Mouse (Mus musculus): ENCODE measurements around the gene Ankar. TPM values are rescaled to one million over a fixed set of nuclear protein-coding genes. Genes with fewer than 3 reads are reported as not detected.

Ankar gene
- polyA plus RNA-seq, 1 experiment from 2014 or later = not detected

DNA sequence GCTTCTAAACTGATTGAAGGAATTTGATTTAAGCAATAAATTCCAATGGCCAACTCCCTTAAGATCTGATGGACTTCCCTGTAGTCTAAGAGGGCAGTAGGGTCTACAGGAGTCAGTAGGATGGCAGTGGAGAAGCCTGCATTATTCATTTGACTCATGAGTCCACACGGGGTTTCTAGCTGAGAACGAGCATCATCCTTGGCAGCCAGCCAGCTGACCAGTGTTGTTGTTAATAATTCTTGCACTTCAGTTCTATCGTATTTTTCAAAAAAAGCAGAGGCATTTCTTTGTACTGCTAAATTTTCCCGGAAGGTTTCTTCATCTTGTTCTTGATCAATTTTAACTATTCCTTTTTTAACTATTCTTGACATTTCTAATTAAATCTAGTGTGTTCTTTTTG, 1.7 kb downstream of the Ankar start:
- Histone ChIP-seq H3K27ac (no peak overlapping the region), H3K27me3 (ENCODE audit: poor library complexity, severe bottlenecking) (no peaks in the 10 kb centered on the region), H3K9me3 (no peaks in the 10 kb centered on the region), H3K36me3 (replicated peaks) (no peaks in the 10 kb centered on the region), H3K4me3 (no peak overlapping the region), H3K4me1 (no peaks in the 10 kb centered on the region)
- WGBS = 91% methylated on average over 4 of the region's 4 CpGs
- no peak for DNase-seq (ENCODE audit: extremely low spot score, low spot score)

DNA sequence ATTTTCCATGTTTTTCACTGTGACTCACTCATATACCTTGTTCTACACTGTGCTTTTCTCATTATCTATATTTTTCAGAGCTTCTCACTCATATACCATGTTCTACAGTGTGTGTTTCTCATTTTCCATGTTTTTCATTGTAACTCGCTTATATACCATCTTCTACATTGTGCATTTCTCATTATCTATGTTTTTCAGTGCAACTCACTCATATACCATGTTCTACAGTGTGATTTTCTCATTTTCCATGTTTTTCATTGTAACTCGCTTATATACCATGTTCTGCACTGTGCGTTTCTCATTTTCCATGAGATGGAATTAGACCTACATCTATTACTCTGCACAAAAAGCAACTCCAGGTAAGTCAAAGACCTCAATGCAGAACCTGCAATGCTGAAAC, 4.1 kb downstream of the Ankar start:
- no peaks in the 10 kb centered on the region for H3K4me1 ChIP-seq
- H3K9me3 ChIP-seq = no peaks in the 10 kb centered on the region
- no peak overlapping the region for H3K4me3 ChIP-seq
- 53% methylated on average over 3 of the region's 3 CpGs for WGBS
- DNase-seq (ENCODE audit: extremely low spot score, low spot score) = no peak
- no peaks in the 10 kb centered on the region for H3K27me3 ChIP-seq (ENCODE audit: poor library complexity, severe bottlenecking)
- no peaks in the 10 kb centered on the region for H3K36me3 ChIP-seq (replicated peaks)
- H3K27ac ChIP-seq = no peak overlapping the region

DNA sequence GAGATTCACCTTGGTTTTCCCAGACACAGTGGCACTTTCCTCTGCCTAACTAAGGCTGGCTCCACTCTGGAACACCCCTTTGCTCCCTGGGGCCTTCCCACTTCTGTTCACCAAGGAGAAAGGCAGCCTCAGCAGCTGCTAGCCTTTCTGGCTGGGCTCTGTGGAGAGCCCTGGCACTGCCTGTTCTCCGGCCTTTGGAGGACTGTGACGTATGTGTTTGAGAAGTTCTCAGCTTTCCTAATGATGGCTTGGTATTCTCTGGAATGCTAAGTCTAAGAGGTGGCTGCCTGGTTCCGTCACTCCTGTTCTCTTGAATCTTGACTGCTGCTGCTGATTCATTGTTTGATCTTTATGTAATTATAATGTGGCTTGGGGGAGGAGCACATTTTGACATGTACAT, 27.3 kb downstream of the Ankar start:
- H3K36me3 ChIP-seq (replicated peaks) = no peaks in the 10 kb centered on the region
- H3K27me3 ChIP-seq (ENCODE audit: poor library complexity, severe bottlenecking) = no peaks in the 10 kb centered on the region
- H3K9me3 ChIP-seq = no peaks in the 10 kb centered on the region
- 51% methylated on average over 3 of the region's 3 CpGs for WGBS
- H3K27ac ChIP-seq = no peak overlapping the region
- no peaks in the 10 kb centered on the region for H3K4me1 ChIP-seq
- no peak overlapping the region for H3K4me3 ChIP-seq
- DNase-seq (ENCODE audit: extremely low spot score, low spot score) = no peak

DNA sequence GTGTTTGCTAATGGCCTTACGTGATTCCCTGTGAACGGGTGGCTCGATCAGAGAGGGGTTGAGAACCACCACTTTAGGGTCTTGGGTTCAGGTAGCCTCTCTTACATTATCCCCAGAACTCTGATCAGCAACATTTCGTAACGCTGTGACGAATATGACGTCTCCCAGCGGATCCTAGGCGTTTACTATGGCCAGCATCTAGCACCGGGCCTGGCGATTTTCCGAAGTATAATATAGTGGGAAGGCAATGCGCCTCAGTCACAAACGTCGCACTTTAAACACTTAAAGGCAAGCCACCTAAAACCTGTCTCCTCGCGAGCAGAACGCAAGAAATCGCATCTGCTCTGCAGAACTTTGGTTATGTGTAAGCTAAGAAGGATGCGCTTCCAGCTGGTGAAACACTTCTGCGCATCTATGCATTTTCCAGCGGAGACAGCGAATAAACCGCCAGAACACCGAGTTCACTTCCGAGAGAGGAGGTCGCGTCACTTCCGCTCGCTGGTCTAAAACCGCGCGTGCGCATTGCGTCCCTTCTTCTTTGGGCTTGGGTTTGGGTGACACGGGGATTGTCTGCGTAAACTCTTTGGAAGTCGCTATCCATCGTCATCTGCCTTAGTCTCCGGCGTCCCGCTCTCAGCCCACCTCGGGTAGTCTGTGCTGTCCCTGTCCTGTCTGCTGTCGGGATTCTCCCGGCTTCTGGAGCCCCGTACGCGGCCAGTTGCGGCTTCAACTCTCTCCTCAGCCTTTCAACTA, 59.5 kb downstream of the Ankar start:
- peak overlapping the region; percentile 68 for H3K27ac ChIP-seq
- peak overlapping the region; percentile 49 for H3K4me3 ChIP-seq
- H3K9me3 ChIP-seq = no peaks in the 10 kb centered on the region; the same call in 1 of the 2 replicates
- DNase-seq (ENCODE audit: extremely low spot score, low spot score) = peak; percentile 78
- WGBS = 42% methylated on average over 49 of the region's 49 CpGs
- no peaks in the 10 kb centered on the region for H3K27me3 ChIP-seq (ENCODE audit: poor library complexity, severe bottlenecking)
- 0 out of 2 replicates have a peak, but pooled peaks cover 3% of the 10 kb centered on the region for H3K4me1 ChIP-seq
- H3K36me3 ChIP-seq (replicated peaks) = no peaks in the 10 kb centered on the region

DNA sequence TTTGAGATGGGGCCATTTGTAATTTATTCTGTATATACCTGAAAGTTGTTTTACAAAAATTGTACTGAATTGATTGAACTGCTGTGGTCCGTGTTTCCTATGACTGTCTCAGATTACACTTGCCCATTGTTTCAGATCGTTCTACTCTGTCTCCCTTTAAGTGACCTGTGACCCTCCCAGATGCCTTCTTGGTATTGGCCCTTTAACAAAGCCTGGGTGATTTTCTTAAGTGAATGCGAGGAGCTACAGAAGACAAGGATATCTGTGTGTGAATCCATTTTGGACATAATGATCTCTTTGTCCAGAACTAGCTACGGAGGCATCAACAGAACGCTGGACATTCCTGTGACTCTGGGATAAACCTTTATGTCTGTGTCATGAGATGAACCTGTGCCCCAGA, 65.2 kb downstream of the Ankar start:
- Histone ChIP-seq H3K9me3 (no peaks in the 10 kb centered on the region), H3K4me3 (no peak overlapping the region), H3K36me3 (replicated peaks) (peaks cover 37% of the 10 kb centered on the region), H3K27me3 (ENCODE audit: poor library complexity, severe bottlenecking) (no peaks in the 10 kb centered on the region), H3K27ac (no peak overlapping the region), H3K4me1 (peaks cover 8% of the 10 kb centered on the region)
- no peak for DNase-seq (ENCODE audit: extremely low spot score, low spot score)
- 25% methylated on average over 5 of the region's 5 CpGs for WGBS

DNA sequence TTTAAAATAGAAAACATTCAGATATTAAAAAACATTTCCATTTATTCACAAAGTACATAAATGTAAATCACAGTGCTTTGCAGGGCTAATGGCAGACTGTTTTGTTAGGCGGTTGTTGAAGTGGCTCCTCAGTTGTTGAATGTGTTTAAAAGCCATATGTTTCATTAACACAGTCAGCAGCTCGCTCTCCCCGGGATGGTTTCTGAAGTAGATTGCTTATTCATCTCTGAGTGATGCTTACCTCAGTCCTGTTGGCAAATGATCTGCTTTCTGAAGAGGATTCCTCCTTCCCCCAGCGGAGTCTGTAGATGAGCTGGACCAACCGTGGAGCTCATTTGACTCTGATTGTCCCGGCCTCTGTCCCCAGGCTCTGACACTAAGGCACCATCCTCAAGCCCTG, 88.2 kb downstream of the Ankar start:
- 92% methylated on average over 6 of the region's 6 CpGs for WGBS
- peaks cover 92% of the 10 kb centered on the region for H3K36me3 ChIP-seq (replicated peaks)
- no peaks in the 10 kb centered on the region for H3K27me3 ChIP-seq (ENCODE audit: poor library complexity, severe bottlenecking)
- H3K4me3 ChIP-seq = no peak overlapping the region
- no peaks in the 10 kb centered on the region for H3K4me1 ChIP-seq
- DNase-seq (ENCODE audit: extremely low spot score, low spot score) = no peak
- no peak overlapping the region for H3K27ac ChIP-seq
- H3K9me3 ChIP-seq = no peaks in the 10 kb centered on the region

DNA sequence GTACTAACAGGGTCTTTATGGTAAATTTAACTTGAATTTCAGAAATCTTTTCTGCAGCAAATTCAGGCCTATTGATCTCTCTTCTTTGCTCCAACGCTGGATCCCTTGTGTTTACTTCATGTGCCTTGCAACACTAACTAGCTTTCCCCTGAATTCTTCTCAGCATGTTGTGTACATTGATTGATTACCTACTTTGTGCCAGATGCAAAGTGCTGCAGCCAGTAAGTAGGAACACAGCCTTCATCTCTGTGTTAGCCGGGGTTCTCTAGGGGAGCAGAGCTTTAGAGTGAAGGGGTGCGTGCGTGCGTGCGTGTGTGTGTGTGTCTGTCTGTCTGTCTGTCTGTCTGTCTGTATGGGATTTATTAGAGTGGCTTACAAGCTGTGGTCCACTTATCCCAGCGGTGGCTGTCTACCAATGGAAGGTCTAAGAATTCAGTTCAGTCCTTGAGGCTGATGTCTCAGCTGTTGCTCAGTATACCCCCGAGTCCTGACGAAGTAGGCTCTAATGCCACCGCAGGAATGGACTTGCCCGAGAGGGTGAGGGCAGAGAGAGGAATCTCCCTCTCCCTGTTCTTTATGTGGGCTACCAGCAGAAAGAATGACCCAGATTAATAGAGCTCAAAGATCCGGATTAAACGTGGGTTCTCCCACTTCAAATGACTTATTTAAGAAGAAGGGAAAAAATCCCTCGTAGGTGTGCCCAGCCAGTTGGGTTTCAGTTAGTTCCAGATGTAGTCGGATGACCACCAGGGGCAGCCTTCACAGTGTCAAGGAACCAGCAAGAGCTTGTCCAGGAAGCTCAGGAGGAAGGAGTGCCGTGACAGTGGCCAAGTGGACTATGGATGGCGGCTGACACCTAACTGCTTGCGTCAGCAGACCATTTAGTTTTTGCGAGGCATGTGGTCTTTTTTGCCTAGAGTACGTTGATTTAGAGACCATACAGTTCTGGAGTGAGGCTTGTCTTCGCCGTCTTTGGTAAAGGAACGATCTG, 90.2 kb downstream of the Ankar start:
- Histone ChIP-seq H3K36me3 (replicated peaks) (peaks cover 85% of the 10 kb centered on the region), H3K9me3 (no peaks in the 10 kb centered on the region), H3K4me1 (peaks cover 10% of the 10 kb centered on the region), H3K27me3 (ENCODE audit: poor library complexity, severe bottlenecking) (no peaks in the 10 kb centered on the region), H3K4me3 (no peak overlapping the region), H3K27ac (no peak overlapping the region)
- WGBS = 92% methylated on average over 23 of the region's 23 CpGs
- no peak for DNase-seq (ENCODE audit: extremely low spot score, low spot score)

DNA sequence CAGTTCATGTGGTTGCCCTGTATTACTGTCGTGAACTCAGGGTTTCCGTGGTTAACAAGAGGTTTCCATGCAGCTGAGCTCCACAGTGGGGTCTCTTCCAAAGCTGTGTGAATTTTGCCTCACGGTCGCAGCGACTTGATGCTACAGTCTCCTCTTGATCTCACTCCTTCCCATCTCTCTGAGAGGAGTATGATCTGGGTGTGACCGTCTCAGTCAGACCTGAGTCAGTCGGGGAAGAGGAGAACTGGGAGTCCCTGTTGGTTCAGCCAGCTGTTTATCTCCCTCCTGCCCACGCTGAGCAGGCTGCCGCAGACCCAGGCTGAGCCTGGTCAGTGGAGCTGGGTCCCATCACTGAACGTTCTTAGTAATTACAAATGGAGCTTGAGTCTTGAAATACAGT, 91.2 kb downstream of the Ankar start:
- Histone ChIP-seq H3K9me3 (no peaks in the 10 kb centered on the region), H3K4me1 (peaks cover 10% of the 10 kb centered on the region), H3K27me3 (ENCODE audit: poor library complexity, severe bottlenecking) (no peaks in the 10 kb centered on the region), H3K4me3 (no peak overlapping the region), H3K36me3 (replicated peaks) (peaks cover 82% of the 10 kb centered on the region), H3K27ac (no peak overlapping the region)
- 93% methylated on average over 10 of the region's 10 CpGs for WGBS
- DNase-seq (ENCODE audit: extremely low spot score, low spot score) = no peak

DNA sequence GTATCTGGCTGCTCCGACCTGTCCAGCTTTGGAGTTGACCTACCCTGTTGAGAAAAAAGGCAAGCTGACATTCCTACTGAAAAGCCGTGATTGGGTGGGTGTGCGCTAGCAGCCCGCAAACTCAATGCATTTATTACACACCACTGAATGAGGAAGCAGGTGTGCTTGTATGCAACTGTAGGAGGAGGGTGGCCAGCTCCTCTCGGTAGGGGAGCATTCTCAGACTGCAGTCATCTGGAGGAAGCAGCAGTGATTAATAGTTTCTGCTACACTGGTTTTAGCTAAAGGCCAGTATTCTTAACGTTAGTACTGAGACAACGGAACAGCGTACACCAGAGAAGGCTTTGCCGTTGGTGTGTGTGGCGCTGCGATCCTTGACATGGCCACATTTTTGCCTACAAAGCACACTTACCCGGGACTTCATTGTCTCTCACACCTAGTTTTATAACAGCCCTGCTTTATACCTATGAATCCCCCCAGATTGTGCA, 94.1 kb downstream of the Ankar start:
- no peaks in the 10 kb centered on the region for H3K9me3 ChIP-seq
- DNase-seq (ENCODE audit: extremely low spot score, low spot score) = no peak
- peaks cover 77% of the 10 kb centered on the region for H3K36me3 ChIP-seq (replicated peaks)
- no peak overlapping the region for H3K4me3 ChIP-seq
- H3K27ac ChIP-seq = peak overlapping the region; percentile 35; the same call in 1 of the 2 replicates
- 76% methylated on average over 12 of the region's 12 CpGs for WGBS
- H3K27me3 ChIP-seq (ENCODE audit: poor library complexity, severe bottlenecking) = no peaks in the 10 kb centered on the region
- H3K4me1 ChIP-seq = peaks cover 10% of the 10 kb centered on the region

DNA sequence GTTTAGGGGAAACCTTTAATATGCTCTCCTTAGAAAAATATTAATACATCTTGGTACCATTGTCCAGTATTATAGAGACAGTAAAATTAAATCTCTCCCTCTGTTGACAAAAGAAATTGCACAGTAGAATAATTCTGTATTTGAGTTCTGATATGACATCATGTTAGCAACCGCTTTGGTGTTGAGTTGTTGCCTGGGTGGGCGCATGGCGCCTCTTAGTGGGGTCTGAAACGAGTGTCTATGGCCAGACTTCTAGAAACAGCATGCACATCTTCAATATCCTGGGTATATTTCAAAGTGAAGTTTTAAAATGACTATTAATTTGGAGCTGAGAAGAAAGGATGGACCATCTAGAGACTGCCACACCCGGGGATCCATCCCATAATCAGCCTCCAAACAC, 97.6 kb downstream of the Ankar start:
- Histone ChIP-seq H3K27me3 (ENCODE audit: poor library complexity, severe bottlenecking) (no peaks in the 10 kb centered on the region), H3K4me1 (peaks cover 10% of the 10 kb centered on the region), H3K9me3 (no peaks in the 10 kb centered on the region), H3K4me3 (no peak overlapping the region), H3K27ac (no peak overlapping the region), H3K36me3 (replicated peaks) (peaks cover 82% of the 10 kb centered on the region)
- 93% methylated on average over 5 of the region's 5 CpGs for WGBS
- DNase-seq (ENCODE audit: extremely low spot score, low spot score) = no peak

DNA sequence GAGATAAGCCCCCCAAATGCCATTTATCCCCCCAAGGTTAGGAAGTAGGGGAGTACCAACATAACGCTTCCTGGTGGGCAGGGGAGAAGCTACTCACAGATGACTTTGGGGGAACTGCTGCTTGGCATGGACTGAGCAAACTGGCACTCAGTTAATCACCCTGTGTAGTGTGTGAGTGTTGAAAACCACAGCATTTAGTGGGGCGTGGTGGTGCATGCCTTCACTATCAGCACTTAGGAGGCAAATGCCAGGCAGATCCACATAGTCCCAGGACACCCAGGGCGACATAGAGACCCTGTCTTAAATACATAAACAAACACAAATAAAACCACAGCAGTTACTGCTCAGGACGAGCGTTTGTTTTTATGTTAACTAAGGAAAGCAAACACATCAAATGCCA, 98.2 kb downstream of the Ankar start:
- peaks cover 82% of the 10 kb centered on the region for H3K36me3 ChIP-seq (replicated peaks)
- H3K27me3 ChIP-seq (ENCODE audit: poor library complexity, severe bottlenecking) = no peaks in the 10 kb centered on the region
- 83% methylated on average over 5 of the region's 5 CpGs for WGBS
- no peak overlapping the region for H3K4me3 ChIP-seq
- H3K27ac ChIP-seq = no peak overlapping the region
- DNase-seq (ENCODE audit: extremely low spot score, low spot score) = no peak
- H3K4me1 ChIP-seq = peaks cover 10% of the 10 kb centered on the region
- H3K9me3 ChIP-seq = no peaks in the 10 kb centered on the region

DNA sequence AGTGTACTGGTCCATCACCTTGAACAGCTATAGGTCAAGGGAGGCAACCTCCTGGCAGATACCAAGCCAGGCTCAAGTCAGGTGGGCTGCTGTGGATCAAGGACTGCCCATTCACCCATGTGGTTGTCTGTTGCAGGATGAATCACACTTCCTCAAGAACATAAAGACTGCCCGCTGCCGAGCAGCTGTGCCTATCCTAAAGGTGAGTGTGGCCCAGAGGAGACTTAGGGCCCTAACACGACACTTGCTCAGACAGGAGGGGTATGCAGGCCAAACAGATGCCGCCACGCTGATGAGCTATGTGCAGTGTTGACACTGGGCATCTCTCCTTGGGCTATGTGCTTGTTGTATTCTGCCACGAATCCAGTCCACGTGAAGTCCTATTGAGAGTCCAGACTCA, 99.1 kb downstream of the Ankar start:
- Histone ChIP-seq H3K4me1 (peaks cover 5% of the 10 kb centered on the region), H3K36me3 (replicated peaks) (peaks cover 84% of the 10 kb centered on the region), H3K27ac (no peak overlapping the region), H3K9me3 (no peaks in the 10 kb centered on the region), H3K4me3 (no peak overlapping the region), H3K27me3 (ENCODE audit: poor library complexity, severe bottlenecking) (no peaks in the 10 kb centered on the region)
- DNase-seq (ENCODE audit: extremely low spot score, low spot score) = no peak
- 94% methylated on average over 7 of the region's 7 CpGs for WGBS

DNA sequence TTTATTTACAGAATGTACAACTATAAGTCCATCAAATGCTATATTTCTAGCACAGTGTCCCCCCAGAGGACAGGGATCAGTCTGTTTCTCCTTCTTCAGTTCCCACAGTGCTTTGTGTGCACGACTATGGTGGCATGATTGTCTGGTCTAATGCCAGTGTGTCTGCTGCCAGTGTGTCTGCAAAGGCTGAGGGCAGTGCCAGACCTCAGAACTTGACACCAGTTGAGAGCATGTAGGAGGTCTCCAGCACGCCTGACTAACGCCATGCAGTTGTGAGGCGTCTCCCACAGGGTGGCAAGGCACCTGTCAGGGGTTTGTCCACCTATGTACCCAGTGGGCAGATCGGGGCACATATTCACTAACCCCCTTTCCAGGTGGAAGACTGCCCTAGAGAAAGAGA, 99.6 kb downstream of the Ankar start:
- H3K36me3 ChIP-seq (replicated peaks) = peaks cover 84% of the 10 kb centered on the region
- H3K27ac ChIP-seq = no peak overlapping the region
- DNase-seq (ENCODE audit: extremely low spot score, low spot score) = no peak
- peaks cover under 1% of the 10 kb centered on the region for H3K4me1 ChIP-seq
- H3K9me3 ChIP-seq = no peaks in the 10 kb centered on the region
- WGBS = 92% methylated on average over 5 of the region's 5 CpGs
- H3K4me3 ChIP-seq = no peak overlapping the region
- H3K27me3 ChIP-seq (ENCODE audit: poor library complexity, severe bottlenecking) = no peaks in the 10 kb centered on the region

Data from forebrain, embryonic 10.5 days (tissue).